Mouse (Mus musculus) liver, adult 2 months (tissue): ENCODE measurements at regions not wholly inside any gene's neighbourhood (a gene's known extent, or its start where the extent isn't known, plus 50 kb on each side); places are given as distances from the start of the nearest gene placed in this dataset.

Source experiments
- CTCF ChIP-seq: fragments of 200-500 bp; IDR thresholded peaks from 2 replicates; pipeline ENCODE4 v1.5.1; 2011; ENCODE audit warnings: low read depth, low read length, control low read depth
- POLR2A ChIP-seq: fragments of 200-500 bp; IDR thresholded peaks from 2 replicates; pipeline ENCODE4 v1.6.1; 2011; ENCODE audit warnings: low read length, control low read depth; ENCODE audit not compliant: insufficient read depth; ENCODE audit errors: extremely low read depth

DNA sequence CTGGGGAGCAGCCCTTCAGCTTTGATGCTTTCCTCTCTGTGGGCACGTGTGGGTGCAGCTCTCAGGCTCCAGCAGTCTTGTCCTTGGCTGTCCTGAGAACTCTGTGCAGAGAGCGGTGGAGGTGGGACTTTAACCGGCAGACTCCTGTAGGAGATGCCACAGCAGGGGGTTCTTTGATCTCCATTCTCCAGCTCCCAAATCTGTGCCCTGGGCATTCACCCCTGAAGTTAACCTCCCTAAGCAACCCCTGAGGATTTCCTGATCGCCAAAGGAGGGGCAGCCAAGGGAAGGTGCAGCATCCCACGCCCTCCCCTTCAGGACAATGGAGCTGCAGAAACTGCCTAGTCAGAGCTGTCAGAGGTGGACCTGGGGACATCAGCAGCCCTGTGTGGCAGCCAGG lies 73.2 kb upstream of the Spaca7 start:
- TF ChIP-seq POLR2A (no peak), CTCF (no peak)
